Mouse (Mus musculus): ENCODE data around the gene Gss.

The Gss gene

DNA sequence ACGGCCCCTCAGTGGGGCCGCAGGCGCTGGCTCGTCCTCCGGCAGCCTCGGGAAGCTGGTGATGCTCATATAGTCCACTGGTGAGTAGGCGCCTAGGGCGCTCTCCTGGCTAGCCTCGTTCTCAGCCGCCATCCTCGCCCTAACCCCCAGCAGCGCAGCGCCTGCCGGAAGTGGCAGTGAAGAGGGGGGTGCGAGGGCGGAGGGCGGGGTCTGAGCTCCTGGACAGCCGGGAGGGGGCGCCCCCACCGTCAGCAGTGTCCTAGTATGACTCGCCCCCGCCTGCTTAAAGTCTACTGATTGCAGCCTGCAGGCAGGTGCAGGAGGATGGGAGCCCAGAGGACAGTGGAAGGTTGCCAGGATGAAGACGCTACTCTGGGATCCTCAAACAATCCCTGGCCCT is 77.9 kb downstream of the Gss start:
- DNase-seq (ENCODE audit: low spot score): peak; percentile 88

DNA sequence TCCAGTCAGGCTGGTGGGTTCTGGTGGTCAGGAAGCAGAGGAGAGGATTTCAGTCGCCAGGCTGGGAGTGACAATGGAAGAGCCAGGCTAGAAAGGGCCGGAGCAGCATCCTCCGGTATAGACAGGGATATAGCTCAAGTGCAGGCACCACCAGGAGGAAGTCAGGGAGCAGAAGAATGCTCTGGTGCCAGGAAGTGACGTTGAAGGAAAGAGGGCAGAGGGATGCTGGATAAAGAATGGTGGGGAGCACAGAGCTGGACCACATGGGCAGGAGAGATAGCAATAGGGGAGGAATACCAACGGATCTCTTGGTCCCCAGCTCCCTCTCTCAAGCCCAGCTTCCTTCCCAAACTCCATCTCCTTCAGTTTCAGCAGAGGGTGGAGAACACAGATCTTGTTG is 79.1 kb downstream of the Gss start:
- no peak for DNase-seq (ENCODE audit: low spot score)

All from layer of hippocampus, adult 11-12 months (tissue).